Mouse (Mus musculus) heart, embryonic 16.5 days (tissue): ENCODE results near the gene Macrod2. TPM values are rescaled to one million over a fixed set of nuclear protein-coding genes. Genes with fewer than 3 reads are reported as not detected.

Source experiments
- ATAC-seq: fragments of 200-750 bp; cut with Nextera tagmentation; replicated peaks from 2 replicates; pipeline ENCODE4 v1.8.0; 2017; ENCODE audit warnings: moderate number of reproducible peaks; ENCODE audit not compliant: insufficient read depth, low FRiP score; ENCODE audit errors: extremely low read depth
- H3K27ac ChIP-seq: fragments of 300-500 bp; sonication (generic); 2 replicates; pipeline ENCODE4 v1.5.1; 2014; ENCODE audit warnings: mild to moderate bottlenecking, low read length, control low read depth, moderate library complexity
- H3K27me3 ChIP-seq: fragments of 300-500 bp; sonication (generic); 2 replicates; pipeline ENCODE4 v1.6.1; 2014; ENCODE audit warnings: low read length, mixed read lengths; ENCODE audit not compliant: control insufficient read depth, insufficient read depth
- H3K36me3 ChIP-seq: fragments of 300-500 bp; sonication (generic); 2 replicates; pipeline ENCODE4 v1.6.1; 2014; ENCODE audit not compliant: control insufficient read depth, insufficient read depth
- H3K4me1 ChIP-seq: fragments of 300-500 bp; sonication (generic); 2 replicates; pipeline ENCODE4 v1.6.1; 2014; ENCODE audit warnings: low read length, mixed read lengths; ENCODE audit not compliant: control insufficient read depth, insufficient read depth
- H3K4me2 ChIP-seq: fragments of 300-500 bp; sonication (generic); 2 replicates; pipeline ENCODE4 v1.6.1; 2014; ENCODE audit warnings: low read depth, mild to moderate bottlenecking, control low read depth, low read length
- H3K4me3 ChIP-seq: fragments of 300-500 bp; sonication (generic); 2 replicates; pipeline ENCODE4 v1.5.1; 2014; ENCODE audit warnings: mild to moderate bottlenecking, control low read depth, low read length
- H3K9ac ChIP-seq: fragments of 300-500 bp; sonication (generic); 2 replicates; pipeline ENCODE4 v1.6.1; 2014; ENCODE audit warnings: low read length, control low read depth
- H3K9me3 ChIP-seq: fragments of 300-500 bp; sonication (generic); replicated peaks from 2 replicates; pipeline ENCODE4 v1.6.1; 2016; ENCODE audit warnings: low read length; ENCODE audit not compliant: control insufficient read depth
- WGBS: fragments of 180-500 bp; shearing (Covaris S2); extraction: QIAGEN DNeasy Blood & Tissue Kit; methylation state at CpG from one replicate; pipeline ENCODE4 v1.1.7; 2014; 5-methylcytosine and 5-hydroxymethylcytosine counted together
- polyA plus RNA-seq: library from polyadenylated mRNA; unstranded; fragments of >200 nt; fragmentation: Nextera tagmentation; extraction: Ambion mirVana; gene quantifications from 2 replicates; pipeline ENCODE4 v1.2.1, GENCODE M21; 2015

Macrod2 gene
- polyA plus RNA-seq, 1 experiment from 2014 or later, result 23.2 TPM

- WGBS, result 43% methylated on average over 2 of the region's 2 CpGs
- Histone ChIP-seq H3K27me3 (no peaks in the 10 kb centered on the region), H3K4me2 (no peak overlapping the region), H3K4me3 (no peak overlapping the region), H3K9ac (no peak overlapping the region), H3K9me3 (no peaks in the 10 kb centered on the region), H3K36me3 (no peaks in the 10 kb centered on the region), H3K27ac (no peak overlapping the region; the same call in 1 of the 2 replicates), H3K4me1 (peaks cover 10% of the 10 kb centered on the region)
- ATAC-seq, result no peak
These were observed 894.1 kb downstream of the Macrod2 start for GRCm38 (mm10) chr2:141289059-141289713.

- Histone ChIP-seq H3K36me3 (no peaks in the 10 kb centered on the region), H3K4me3 (no peak overlapping the region), H3K4me1 (peaks cover 10% of the 10 kb centered on the region), H3K4me2 (no peak overlapping the region), H3K27ac (no peak overlapping the region), H3K27me3 (no peaks in the 10 kb centered on the region), H3K9ac (no peak overlapping the region), H3K9me3 (no peaks in the 10 kb centered on the region)
- ATAC-seq, result no peak
- 39% methylated on average over 3 of the region's 3 CpGs for whole genome bisulfite sequencing
These were observed 897.7 kb downstream of the Macrod2 start for GRCm38 (mm10) chr2:141292847-141293246.

GRCm38 (mm10) chr2:141299168-141299567 is 904.1 kb downstream of the Macrod2 start:
- no peak for ATAC-seq
- no peak overlapping the region for H3K9ac ChIP-seq
- H3K9me3 ChIP-seq, result no peaks in the 10 kb centered on the region
- H3K27me3 ChIP-seq, result no peaks in the 10 kb centered on the region
- H3K4me3 ChIP-seq, result no peak overlapping the region
- WGBS, result 58% methylated on average over 6 of the region's 6 CpGs
- H3K36me3 ChIP-seq, result no peaks in the 10 kb centered on the region
- peaks cover 4% of the 10 kb centered on the region; the same call in 1 of the 2 replicates for H3K4me1 ChIP-seq
- no peak overlapping the region for H3K4me2 ChIP-seq
- no peak overlapping the region for H3K27ac ChIP-seq

GRCm38 (mm10) chr2:141301030-141301429 is 905.9 kb downstream of the Macrod2 start:
- ATAC-seq, result no peak
- WGBS, result 86% methylated on average over 2 of the region's 2 CpGs
- H3K9ac ChIP-seq, result no peak overlapping the region
- no peak overlapping the region for H3K27ac ChIP-seq
- H3K4me2 ChIP-seq, result no peak overlapping the region
- H3K4me1 ChIP-seq, result peaks cover 4% of the 10 kb centered on the region; the same call in 1 of the 2 replicates
- H3K9me3 ChIP-seq, result no peaks in the 10 kb centered on the region
- no peak overlapping the region for H3K4me3 ChIP-seq
- H3K36me3 ChIP-seq, result no peaks in the 10 kb centered on the region
- H3K27me3 ChIP-seq, result no peaks in the 10 kb centered on the region

GRCm38 (mm10) chr2:141308406-141308805 is 913.3 kb downstream of the Macrod2 start:
- ATAC-seq, result no peak
- WGBS, result 78% methylated on average over 3 of the region's 3 CpGs
- no peaks in the 10 kb centered on the region for H3K9me3 ChIP-seq

GRCm38 (mm10) chr2:141312136-141312948 is 917.2 kb downstream of the Macrod2 start:
- peaks cover 6% of the 10 kb centered on the region for H3K4me1 ChIP-seq
- no peak for ATAC-seq
- 35% methylated on average over 10 of the region's 10 CpGs for WGBS
- H3K4me3 ChIP-seq, result no peak overlapping the region
- H3K36me3 ChIP-seq, result no peaks in the 10 kb centered on the region
- H3K9ac ChIP-seq, result no peak overlapping the region
- H3K27me3 ChIP-seq, result no peaks in the 10 kb centered on the region
- H3K27ac ChIP-seq, result no peak overlapping the region
- H3K4me2 ChIP-seq, result peak overlapping the region; percentile 22
- no peaks in the 10 kb centered on the region for H3K9me3 ChIP-seq

More at GRCm38 (mm10) chr2:141308406-141308805, 913.3 kb downstream of the Macrod2 start:
- peaks cover 6% of the 10 kb centered on the region for H3K4me1 ChIP-seq
- no peak overlapping the region for H3K9ac ChIP-seq
- no peak overlapping the region for H3K4me2 ChIP-seq
- H3K27ac ChIP-seq, result no peak overlapping the region
- no peaks in the 10 kb centered on the region for H3K36me3 ChIP-seq
- H3K27me3 ChIP-seq, result no peaks in the 10 kb centered on the region
- no peak overlapping the region for H3K4me3 ChIP-seq

GRCm38 (mm10) chr2:141315349-141315748 is 920.2 kb downstream of the Macrod2 start:
- Histone ChIP-seq H3K4me3 (no peak overlapping the region), H3K4me2 (no peak overlapping the region), H3K9me3 (no peaks in the 10 kb centered on the region), H3K27me3 (no peaks in the 10 kb centered on the region), H3K4me1 (peaks cover 6% of the 10 kb centered on the region), H3K36me3 (no peaks in the 10 kb centered on the region), H3K9ac (no peak overlapping the region), H3K27ac (no peak overlapping the region)
- ATAC-seq, result no peak
- WGBS, result 86% methylated on average over 3 of the region's 3 CpGs

- H3K27me3 ChIP-seq, result no peaks in the 10 kb centered on the region
- H3K9me3 ChIP-seq, result no peaks in the 10 kb centered on the region
- no peaks in the 10 kb centered on the region for H3K36me3 ChIP-seq
- WGBS, result 93% methylated on average over 7 of the region's 7 CpGs
- ATAC-seq, result no peak
- H3K4me1 ChIP-seq, result no peaks in the 10 kb centered on the region
- no peak overlapping the region for H3K4me3 ChIP-seq
- H3K4me2 ChIP-seq, result no peak overlapping the region
- no peak overlapping the region for H3K9ac ChIP-seq
- no peak overlapping the region for H3K27ac ChIP-seq
These were observed 928.9 kb downstream of the Macrod2 start for GRCm38 (mm10) chr2:141323956-141324460.

- Histone ChIP-seq H3K4me2 (no peak overlapping the region), H3K4me1 (no peaks in the 10 kb centered on the region), H3K27me3 (no peaks in the 10 kb centered on the region), H3K4me3 (no peak overlapping the region), H3K9me3 (no peaks in the 10 kb centered on the region), H3K9ac (no peak overlapping the region), H3K27ac (no peak overlapping the region), H3K36me3 (no peaks in the 10 kb centered on the region)
- 63% methylated on average over 6 of the region's 6 CpGs for WGBS
- ATAC-seq, result no peak
These were observed 932.2 kb downstream of the Macrod2 start for GRCm38 (mm10) chr2:141327296-141327695.
